Mouse (Mus musculus): ENCODE data around the gene Katnbl1.

GRCm38 (mm10) chr2:112360012-112360780 is 18.8 kb upstream of the Katnbl1 start:
- TF ChIP-seq POLR2A (IDR thresholded peaks at IDR 0.05; ENCODE audit: insufficient read length, low read depth) (no peak), POLR2AphosphoS2 (IDR thresholded peaks at IDR 0.05; ENCODE audit: insufficient read length, low read depth) (no peak), REST (IDR thresholded peaks at IDR 0.05; ENCODE audit: insufficient read depth, insufficient read length) (no peak), TCF12 (IDR thresholded peaks at IDR 0.05; ENCODE audit: insufficient read depth, poor library complexity, severe bottlenecking) (no peak), MAX (IDR thresholded peaks at IDR 0.05; ENCODE audit: low read depth) (no peak), E2F4 (IDR thresholded peaks at IDR 0.05; ENCODE audit: insufficient read depth) (no peak), USF1 (IDR thresholded peaks at IDR 0.05; ENCODE audit: low read depth) (no peak)
